Mouse (Mus musculus): Measurements from ENCODE around the gene Gatm. TPM values are rescaled to one million over a fixed set of nuclear protein-coding genes. Genes with fewer than 3 reads are reported as not detected.

Gene Gatm
- polyA plus RNA-seq, 1 experiment from 2014 or later, result 10.4 TPM

GRCm38 (mm10) chr2:122569439-122569838 is 41.7 kb downstream of the Gatm start:
- no peak overlapping the region for H3K4me2 ChIP-seq (ENCODE audit: low read depth, low read length)
- H3K27me3 ChIP-seq (ENCODE audit: control insufficient read depth, insufficient read depth, low read length), result no peaks in the 10 kb centered on the region
- DNase-seq (ENCODE audit: low spot score), result peak; percentile 69
- no peaks in the 10 kb centered on the region for H3K4me1 ChIP-seq (ENCODE audit: control insufficient read depth, insufficient read depth, low read length)
- WGBS, result 20% methylated on average over 3 of the region's 3 CpGs
- ATAC-seq (replicated peaks; ENCODE audit: insufficient number of reproducible peaks, low FRiP score, low TSS enrichment, low read depth), result no peak
- H3K4me3 ChIP-seq (ENCODE audit: low read depth, low read length), result no peak overlapping the region
- no peaks in the 10 kb centered on the region for H3K9me3 ChIP-seq (replicated peaks; ENCODE audit: control insufficient read depth, low read length)
- H3K9ac ChIP-seq (replicated peaks; ENCODE audit: low read length), result no peak overlapping the region
- H3K27ac ChIP-seq (replicated peaks; ENCODE audit: low read depth, low read length), result no peak overlapping the region
- no peaks in the 10 kb centered on the region for H3K36me3 ChIP-seq (replicated peaks; ENCODE audit: control insufficient read depth, insufficient read depth, low read depth, low read length)

GRCm38 (mm10) chr2:122562251-122562650 is 48.9 kb downstream of the Gatm start:
- Histone ChIP-seq H3K4me2 (ENCODE audit: low read depth, low read length) (no peak overlapping the region), H3K9ac (replicated peaks; ENCODE audit: low read length) (no peak overlapping the region), H3K36me3 (replicated peaks; ENCODE audit: control insufficient read depth, insufficient read depth, low read depth, low read length) (no peaks in the 10 kb centered on the region), H3K4me3 (ENCODE audit: low read depth, low read length) (no peak overlapping the region), H3K27me3 (ENCODE audit: control insufficient read depth, insufficient read depth, low read length) (no peaks in the 10 kb centered on the region), H3K27ac (replicated peaks; ENCODE audit: low read depth, low read length) (no peak overlapping the region), H3K9me3 (replicated peaks; ENCODE audit: control insufficient read depth, low read length) (no peaks in the 10 kb centered on the region), H3K4me1 (ENCODE audit: control insufficient read depth, insufficient read depth, low read length) (no peaks in the 10 kb centered on the region)
- 89% methylated on average over 1 of the region's 1 CpGs for WGBS
- ATAC-seq (replicated peaks; ENCODE audit: insufficient number of reproducible peaks, low FRiP score, low TSS enrichment, low read depth), result no peak
- no peak for DNase-seq (ENCODE audit: low spot score)

DNA sequence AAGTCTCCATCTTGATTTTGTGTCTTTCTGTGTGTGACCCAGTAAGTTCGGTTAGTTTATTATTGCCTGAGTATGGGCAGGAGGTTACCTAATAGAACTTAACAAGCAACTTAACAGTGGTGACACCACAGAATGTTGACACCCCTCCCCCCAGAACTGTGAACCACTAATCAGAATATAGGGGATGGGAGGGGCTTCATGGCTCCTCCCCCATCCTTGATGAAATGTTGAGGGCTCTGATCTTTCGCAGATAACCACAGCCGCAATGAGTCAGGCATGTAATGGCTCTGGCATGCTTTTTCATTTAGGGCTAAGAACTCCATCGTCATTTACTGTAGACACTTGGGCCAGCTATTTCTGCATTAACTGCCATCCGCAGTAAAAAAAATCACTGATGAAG is 49.9 kb downstream of the Gatm start:
- no peak overlapping the region for H3K9ac ChIP-seq (replicated peaks; ENCODE audit: low read length)
- no peak for ATAC-seq (replicated peaks; ENCODE audit: insufficient number of reproducible peaks, low FRiP score, low TSS enrichment, low read depth)
- WGBS, result 93% methylated on average over 5 of the region's 5 CpGs

GRCm38 (mm10) chr2:122558317-122558716 is 52.8 kb downstream of the Gatm start:
- WGBS, result 23% methylated on average over 2 of the region's 2 CpGs
- peak; percentile 9 for DNase-seq (ENCODE audit: low spot score)

More for the DNA sequence above, 49.9 kb downstream of the Gatm start:
- no peak overlapping the region for H3K4me3 ChIP-seq (ENCODE audit: low read depth, low read length)
- H3K9me3 ChIP-seq (replicated peaks; ENCODE audit: control insufficient read depth, low read length), result no peaks in the 10 kb centered on the region
- H3K27ac ChIP-seq (replicated peaks; ENCODE audit: low read depth, low read length), result no peak overlapping the region
- H3K27me3 ChIP-seq (ENCODE audit: control insufficient read depth, insufficient read depth, low read length), result no peaks in the 10 kb centered on the region
- H3K4me1 ChIP-seq (ENCODE audit: control insufficient read depth, insufficient read depth, low read length), result no peaks in the 10 kb centered on the region
- no peak overlapping the region for H3K4me2 ChIP-seq (ENCODE audit: low read depth, low read length)
- DNase-seq (ENCODE audit: low spot score), result no peak
- H3K36me3 ChIP-seq (replicated peaks; ENCODE audit: control insufficient read depth, insufficient read depth, low read depth, low read length), result no peaks in the 10 kb centered on the region

More at GRCm38 (mm10) chr2:122558317-122558716, 52.8 kb downstream of the Gatm start:
- Histone ChIP-seq H3K4me3 (ENCODE audit: low read depth, low read length) (no peak overlapping the region), H3K9ac (replicated peaks; ENCODE audit: low read length) (no peak overlapping the region), H3K9me3 (replicated peaks; ENCODE audit: control insufficient read depth, low read length) (no peaks in the 10 kb centered on the region), H3K36me3 (replicated peaks; ENCODE audit: control insufficient read depth, insufficient read depth, low read depth, low read length) (no peaks in the 10 kb centered on the region), H3K4me1 (ENCODE audit: control insufficient read depth, insufficient read depth, low read length) (no peaks in the 10 kb centered on the region), H3K27ac (replicated peaks; ENCODE audit: low read depth, low read length) (no peak overlapping the region), H3K4me2 (ENCODE audit: low read depth, low read length) (no peak overlapping the region), H3K27me3 (ENCODE audit: control insufficient read depth, insufficient read depth, low read length) (no peaks in the 10 kb centered on the region)
- ATAC-seq (replicated peaks; ENCODE audit: insufficient number of reproducible peaks, low FRiP score, low TSS enrichment, low read depth), result no peak

MicroRNAs encoded within 50 kb of the gene (microRNA counts, 519-probe panel; counts per million panel counts)
- microRNA mmu-miR-147, result not detected

Small RNA genes lying within 50 kb of the gene (microRNA-seq; reads per million reads assigned to microRNA genes)
- 12.2 reads per million, percentile 14 among the genes with 10 or more reads in this experiment for gene Mir147 (ENCODE audit: borderline number of aligned reads)

Other genes with a start within 250 kb of the Gatm start
- gene Shf, start 242.1 kb downstream of the Gatm start, polyA plus RNA-seq (2014; fragmentation: Nextera tagmentation; extraction: Ambion mirVana), result 7.5 and 8.6 TPM in 2 replicates
- gene Slc28a2, start 184.8 kb downstream of the Gatm start, polyA plus RNA-seq (2014; fragmentation: Nextera tagmentation; extraction: Ambion mirVana), result 0.15 and 0.28 TPM in 2 replicates
- not detected in 2 replicates for gene Gm14085, start 126.4 kb downstream of the Gatm start, polyA plus RNA-seq (2014; fragmentation: Nextera tagmentation; extraction: Ambion mirVana)
- not detected in 2 replicates for gene AA467197, start 25.7 kb upstream of the Gatm start, polyA plus RNA-seq (2014; fragmentation: Nextera tagmentation; extraction: Ambion mirVana)
- 9.7 and 12.9 TPM in 2 replicates for gene Slc30a4, start 91.4 kb upstream of the Gatm start, polyA plus RNA-seq (2014; fragmentation: Nextera tagmentation; extraction: Ambion mirVana)
- 61.8 and 64.7 TPM in 2 replicates for gene Bloc1s6, start 127.2 kb upstream of the Gatm start, polyA plus RNA-seq (2014; fragmentation: Nextera tagmentation; extraction: Ambion mirVana)
- gene Sqor, start 153.9 kb upstream of the Gatm start, polyA plus RNA-seq (2014; fragmentation: Nextera tagmentation; extraction: Ambion mirVana), result 3.2 and 3.4 TPM in 2 replicates